Mouse (Mus musculus) cerebellum, postnatal 14 days (tissue): Measurements from ENCODE around the gene Ints5.
A peak's percentile ranks its signal among the peaks of the same experiment; 100 is the strongest.

Experiments used
- DNase-seq, 2 experiments: peaks; one replicate each; pipeline ENCODE4 v3.0.0; 2021; ENCODE audit warnings: mixed read lengths in 2 of 2

Gene Ints5

DNA sequence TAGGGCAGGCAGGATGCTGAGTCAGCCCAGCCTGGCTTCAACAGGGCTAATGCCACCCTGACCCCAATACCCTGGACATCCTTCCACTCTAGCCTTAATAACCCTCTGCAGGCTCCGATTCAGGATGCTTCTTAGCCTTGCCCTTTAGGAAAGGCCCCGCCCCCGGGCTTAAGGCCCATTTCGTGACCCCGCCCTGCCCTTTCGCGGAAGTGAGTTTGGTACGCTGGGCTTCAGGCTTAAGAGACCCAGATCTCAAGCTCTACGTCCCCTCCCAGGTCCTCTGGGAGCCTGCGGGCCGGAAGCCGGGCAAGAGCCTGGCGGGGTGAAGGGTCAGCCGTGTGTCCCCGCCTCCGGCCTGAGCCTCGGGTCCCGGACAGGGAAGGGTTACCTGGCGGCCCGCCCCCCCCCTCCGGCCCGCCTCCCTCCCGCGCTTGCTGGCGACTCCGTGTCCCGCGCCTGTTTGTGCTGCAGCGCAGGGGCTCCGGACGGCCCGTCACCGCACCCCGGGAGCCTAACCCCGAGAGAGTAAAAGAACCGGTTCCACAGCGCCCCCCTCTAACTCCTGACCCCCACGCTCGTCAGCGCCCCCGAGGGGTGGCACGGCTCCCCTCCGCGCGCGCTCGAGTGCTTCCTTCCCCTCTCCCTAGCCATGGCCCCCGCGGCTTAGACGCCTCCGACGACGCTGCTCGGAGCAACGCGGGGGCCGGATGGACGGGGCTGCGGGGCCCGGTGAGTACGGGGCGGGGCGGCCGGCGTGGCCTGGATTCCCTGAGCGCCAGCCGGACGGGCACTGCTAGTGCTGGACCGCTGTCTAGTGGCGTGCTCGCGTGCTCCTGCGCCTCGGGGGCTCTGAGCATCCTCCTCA lies 36.7 kb downstream of the Ints5 start, which contains the start of the genes Rom1 and Eml3:
Gene Rom1 (minus strand): TSS at position 133 of the 865 bp plus-strand sequence.
Gene Eml3 (plus strand): TSS at position 329 of the 865 bp plus-strand sequence.
- peak; percentile 67 to 80 for DNase-seq

DNA sequence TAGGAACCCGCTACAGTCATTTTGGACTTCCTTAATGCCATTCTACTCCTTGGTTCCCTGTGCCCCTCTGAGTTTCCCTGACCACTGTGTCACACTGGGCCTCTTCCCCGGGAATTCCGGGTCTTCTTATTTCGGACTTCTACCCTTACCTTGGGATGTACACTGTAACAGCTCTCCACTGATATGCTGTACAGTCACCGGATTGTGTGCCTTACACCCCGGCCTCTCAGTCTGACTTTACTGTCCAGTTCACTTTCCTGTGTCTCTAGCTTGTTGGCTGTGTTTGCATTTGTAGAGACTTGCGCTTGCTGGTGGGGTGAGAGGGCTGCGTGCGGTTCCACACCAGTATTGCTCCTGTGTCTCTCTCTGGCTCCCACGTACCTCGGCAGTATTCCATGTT lies 37.3 kb downstream of the Ints5 start:
- DNase-seq, result no peak

DNA sequence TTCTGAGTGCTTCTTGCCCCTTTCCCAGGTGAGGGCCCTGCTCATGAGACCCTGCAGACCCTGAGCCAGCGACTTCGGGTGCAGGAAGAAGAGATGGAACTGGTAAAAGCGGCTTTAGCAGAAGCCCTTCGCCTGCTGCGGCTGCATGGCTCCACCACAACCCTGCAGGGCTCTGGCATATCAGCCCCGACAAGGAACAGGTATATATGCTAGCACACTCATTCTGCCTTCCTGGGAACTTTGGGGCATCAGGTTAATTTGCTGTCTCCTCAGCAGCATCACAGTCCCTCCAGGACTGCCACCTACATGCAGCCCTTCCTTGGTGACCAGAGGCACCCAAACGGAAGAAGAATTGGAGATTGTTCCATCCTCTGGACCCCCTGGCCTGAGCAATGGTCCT lies 38.0 kb downstream of the Ints5 start:
- DNase-seq, result no peak

DNA sequence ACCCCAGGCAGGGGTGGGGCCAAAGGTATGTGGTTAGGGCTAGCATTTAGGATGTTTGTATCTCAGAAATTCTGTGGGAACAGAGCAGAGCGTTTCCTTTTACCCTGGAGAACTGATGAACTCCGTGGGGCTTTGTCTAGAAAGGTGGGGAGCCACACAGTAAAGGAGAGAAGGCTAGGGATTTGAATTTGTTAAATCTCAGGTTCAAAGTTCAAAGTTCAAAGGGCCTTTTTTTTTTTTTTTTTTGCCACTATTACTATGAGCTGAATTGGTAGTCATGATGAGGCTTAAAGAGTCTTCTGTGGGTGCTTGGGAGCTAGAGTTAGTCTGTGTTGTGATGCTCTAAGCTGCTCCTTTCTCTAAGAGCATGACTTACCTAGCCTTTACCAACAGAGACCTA lies 43.9 kb downstream of the Ints5 start:
- no peak for DNase-seq

DNA sequence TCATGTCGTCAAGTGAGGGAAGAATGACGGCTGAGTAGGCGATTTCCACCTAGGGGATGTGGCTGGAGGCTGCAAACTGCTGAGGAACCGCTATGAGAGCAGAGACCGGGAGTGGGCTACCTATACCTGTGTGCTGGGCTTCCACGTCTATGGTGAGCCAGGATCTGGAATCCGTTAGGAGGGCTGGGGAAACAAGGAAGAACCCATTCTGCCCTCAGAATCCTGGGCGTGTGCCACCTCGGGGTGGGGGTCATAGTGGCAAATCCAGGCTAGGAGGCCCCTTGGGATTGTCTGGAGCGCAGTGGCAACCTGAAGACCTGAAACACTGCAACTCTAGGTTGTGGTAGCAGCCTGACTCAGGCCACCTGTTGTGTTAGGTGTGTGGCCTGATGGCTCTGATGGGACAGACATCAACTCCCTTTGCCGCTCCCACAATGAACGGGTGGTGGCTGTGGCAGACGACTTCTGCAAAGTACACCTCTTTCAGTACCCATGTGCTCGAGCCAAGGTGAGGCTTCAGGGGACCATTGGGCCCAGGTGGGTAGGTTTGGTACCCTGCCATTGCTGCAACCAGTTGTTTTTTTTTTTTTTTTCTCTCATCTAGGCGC lies 47.8 kb downstream of the Ints5 start:
- peak; percentile 21 to 45 for DNase-seq

DNA sequence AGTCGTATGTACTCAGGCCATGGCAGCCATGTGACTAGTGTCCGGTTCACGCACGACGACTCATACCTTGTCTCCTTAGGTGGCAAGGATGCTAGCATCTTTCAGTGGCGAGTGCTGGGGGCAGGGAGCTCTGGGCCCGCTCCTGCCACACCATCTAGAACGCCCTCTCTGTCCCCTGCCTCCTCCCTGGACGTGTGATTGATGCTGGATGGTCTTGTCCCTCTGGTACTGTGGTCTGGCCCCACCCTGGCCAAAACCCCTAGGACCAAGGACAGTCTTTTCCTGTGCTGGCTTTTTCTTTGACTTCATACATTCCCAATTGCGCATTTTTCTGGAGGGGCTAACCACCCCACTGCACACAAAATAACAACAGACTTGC lies 48.3 kb downstream of the Ints5 start:
- peak in 1 of 2 experiments; percentile 30 for DNase-seq

DNA sequence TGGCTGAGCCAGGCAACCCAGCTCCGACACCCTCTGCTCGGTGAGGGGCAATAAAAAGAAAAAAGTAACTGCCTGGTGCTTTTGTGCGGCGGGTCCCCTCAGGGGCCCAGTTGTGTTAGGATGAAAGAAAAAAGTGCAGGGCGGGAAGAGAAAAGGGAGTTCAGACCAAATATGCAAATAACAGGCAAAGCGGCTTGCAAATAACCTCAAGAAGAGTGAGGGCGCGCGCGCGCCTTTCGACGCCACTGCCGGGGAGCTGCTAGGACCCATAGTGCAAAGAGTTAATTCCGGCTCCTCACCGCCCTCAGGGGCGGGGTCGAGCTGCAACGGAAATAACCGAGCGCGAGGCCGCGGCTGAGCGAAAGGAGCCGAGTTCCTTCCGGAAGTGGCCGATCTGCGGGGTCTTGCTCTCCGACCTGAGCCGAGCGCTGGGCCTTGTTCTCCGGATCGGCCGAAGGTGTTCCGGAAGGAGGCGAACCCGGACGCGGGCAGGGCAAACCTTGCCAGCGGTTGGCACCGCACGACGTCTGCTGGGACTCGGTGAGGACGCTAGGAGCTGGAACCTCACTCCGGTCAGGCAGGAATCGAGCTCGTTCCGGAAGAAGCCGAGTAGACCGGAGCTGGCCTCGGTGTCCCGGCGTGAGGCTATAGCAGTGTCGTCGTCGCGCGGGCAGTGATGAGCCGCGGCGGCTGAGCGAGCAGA lies 48.9 kb downstream of the Ints5 start, which contains the start of gene Mta2:
Gene Mta2 (plus strand): TSS at position 361 of the 703 bp plus-strand sequence.
- DNase-seq, result peak; percentile 100

DNA sequence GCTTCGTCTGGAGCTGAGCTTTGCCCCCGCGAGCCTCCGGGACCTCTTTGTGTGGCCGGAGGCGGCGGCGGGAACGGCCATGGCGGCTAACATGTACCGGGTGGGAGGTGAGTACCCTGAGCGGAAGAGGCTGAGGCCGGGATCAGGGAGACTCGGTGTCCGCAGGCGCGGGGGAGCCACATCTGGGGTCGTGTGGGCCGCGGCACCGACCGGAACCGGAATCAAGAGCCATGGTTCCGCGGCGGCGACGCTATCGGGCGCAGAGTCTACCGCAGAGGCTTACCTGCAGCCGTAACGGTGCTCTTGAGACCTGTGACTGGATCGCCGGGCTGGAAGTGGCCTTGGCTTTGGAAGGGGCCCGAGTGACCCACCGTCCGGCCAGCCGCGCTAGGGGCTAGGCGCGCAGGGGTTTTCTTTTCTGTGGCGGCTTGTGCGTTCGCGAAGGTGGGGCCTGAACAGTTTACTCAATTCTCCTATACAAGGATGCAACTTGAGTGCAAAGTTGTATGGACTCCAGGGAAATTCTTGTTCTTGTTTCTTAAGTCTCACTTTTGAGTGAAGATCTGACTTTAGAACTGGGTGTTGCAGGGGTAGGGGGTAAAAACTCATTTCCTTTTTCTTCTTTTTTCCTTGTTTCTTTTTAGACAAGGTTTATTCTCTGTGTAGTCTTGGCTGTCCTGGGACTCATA lies 49.6 kb downstream of the Ints5 start:
- DNase-seq, result no peak

DNA sequence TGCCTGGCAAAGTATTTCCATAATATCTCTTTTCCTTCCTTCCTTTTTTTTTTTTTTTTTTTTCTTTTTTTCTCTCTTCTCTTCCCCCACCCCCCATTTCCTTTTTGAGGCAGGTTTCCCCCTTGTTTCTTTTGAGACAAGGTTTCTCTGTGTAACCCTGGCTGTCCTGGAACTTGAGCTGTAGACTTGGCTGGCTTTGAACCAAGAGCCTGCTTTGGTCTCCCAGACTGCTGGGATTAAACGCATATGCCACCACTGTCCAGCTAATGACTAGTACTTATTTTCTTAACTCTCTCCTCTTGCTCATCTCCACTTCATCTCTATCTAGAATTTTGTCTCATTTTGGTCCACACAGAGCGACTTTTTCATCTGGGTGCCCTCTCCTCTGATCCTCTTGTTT lies 50.2 kb downstream of the Ints5 start:
- DNase-seq, result no peak

DNA sequence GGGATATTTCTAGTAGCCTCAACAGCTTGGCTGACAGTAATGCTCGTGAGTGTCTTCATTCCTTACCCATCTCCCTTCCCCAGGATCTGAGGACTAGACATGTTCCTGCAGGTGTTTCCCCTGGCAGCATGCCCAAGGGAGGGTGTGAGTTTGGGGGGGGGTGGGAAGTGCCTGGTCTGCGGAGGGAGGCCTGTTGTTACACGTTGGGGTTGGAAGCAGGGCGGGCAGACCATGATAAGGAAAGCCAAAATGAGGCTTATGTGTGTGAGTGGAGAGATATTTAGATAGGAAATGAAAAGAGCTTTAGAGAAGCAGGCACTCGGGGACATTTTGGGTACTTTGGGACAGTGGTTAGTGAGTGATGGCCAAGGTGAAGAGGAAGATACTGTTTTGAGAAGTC lies 51.3 kb downstream of the Ints5 start:
- no peak for DNase-seq

DNA sequence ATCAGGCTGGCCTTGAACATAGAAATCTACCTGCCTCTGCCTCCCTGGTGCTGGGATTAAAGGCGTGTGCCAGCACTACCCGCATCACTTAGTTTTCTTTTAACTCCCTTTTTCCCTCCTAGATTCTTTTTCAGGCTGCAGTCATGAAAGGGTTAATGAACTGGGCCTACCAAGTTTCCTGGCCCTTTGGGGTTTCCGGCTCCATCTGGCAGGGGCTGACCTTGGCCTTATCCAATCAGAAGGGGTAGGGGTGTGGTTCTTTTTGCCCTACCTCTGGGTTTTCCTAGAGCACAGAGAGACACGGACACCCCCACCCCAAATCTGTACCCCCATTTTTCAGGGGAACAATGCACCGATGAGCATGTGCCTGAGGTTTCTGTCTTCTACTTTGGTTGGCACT lies 51.9 kb downstream of the Ints5 start:
- DNase-seq, result peak; percentile 62 to 85

DNA sequence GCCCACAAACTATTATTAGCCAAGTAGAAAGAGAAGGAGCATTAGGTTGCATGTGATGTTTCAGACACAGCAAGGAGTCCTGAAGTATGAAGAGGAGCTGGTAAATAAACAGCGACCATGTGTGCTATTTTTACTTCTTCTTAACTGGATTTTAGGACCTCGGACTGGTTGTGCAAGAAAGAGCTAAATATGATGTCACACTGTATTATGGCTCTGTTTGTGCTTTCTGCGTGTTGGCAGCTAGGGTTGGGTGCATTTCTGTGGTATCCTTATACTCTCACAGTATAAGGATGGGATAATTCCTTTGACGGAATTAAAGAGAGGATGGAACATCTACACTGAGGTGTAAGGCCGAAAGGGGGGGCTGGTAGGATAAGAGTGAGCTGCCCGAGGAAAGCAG lies 52.4 kb downstream of the Ints5 start:
- DNase-seq, result no peak

DNA sequence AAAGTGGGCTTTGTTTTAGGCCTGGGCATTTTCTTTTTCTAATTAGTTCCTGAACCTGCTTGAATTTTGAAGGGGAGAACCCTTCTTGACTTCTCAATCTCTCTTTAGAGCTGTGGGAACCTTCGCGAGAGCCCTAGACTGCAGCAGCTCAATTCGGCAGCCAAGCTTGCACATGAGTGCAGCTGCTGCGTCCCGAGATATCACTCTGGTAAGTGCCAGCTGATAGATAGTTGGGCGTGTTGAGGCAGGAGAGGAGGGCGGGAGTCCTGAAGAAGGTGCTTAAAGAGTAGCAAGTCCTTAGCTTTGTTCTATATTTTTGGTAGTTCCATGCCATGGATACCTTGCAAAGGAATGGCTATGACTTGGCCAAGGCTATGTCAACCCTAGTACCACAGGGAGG lies 54.1 kb downstream of the Ints5 start:
- no peak for DNase-seq
